Mouse (Mus musculus) midbrain, embryonic 10.5 days (tissue): ENCODE results near the gene Ccl27a. TPM values are rescaled to one million over a fixed set of nuclear protein-coding genes. Genes with fewer than 3 reads are reported as not detected.
"Not testable (repeated sequence)": the region's sequence is repeated elsewhere in the genome, so short reads cannot be mapped to it uniquely, and the experiment has no call there.

Source experiments
- DNase-seq: peaks from one replicate; pipeline ENCODE4 v3.0.0-alpha.2; 2017; ENCODE audit warnings: low spot score
- H3K27ac ChIP-seq: fragments of 300-500 bp; sonication (generic); replicated peaks from 2 replicates; pipeline ENCODE4 v1.5.1; 2016; ENCODE audit warnings: mild to moderate bottlenecking
- H3K27me3 ChIP-seq: fragments of 300-500 bp; sonication (generic); 2 replicates; pipeline ENCODE4 v1.6.1; 2016; ENCODE audit warnings: low read depth, mild to moderate bottlenecking; ENCODE audit not compliant: poor library complexity, severe bottlenecking
- H3K36me3 ChIP-seq: fragments of 300-500 bp; sonication (generic); 2 replicates; pipeline ENCODE4 v1.6.1; 2016; ENCODE audit warnings: mild to moderate bottlenecking, moderate library complexity
- H3K4me1 ChIP-seq: fragments of 300-500 bp; sonication (generic); 2 replicates; pipeline ENCODE4 v1.6.1; 2016
- H3K4me3 ChIP-seq: fragments of 300-500 bp; sonication (generic); 2 replicates; pipeline ENCODE4 v1.5.1; 2016; ENCODE audit warnings: mild to moderate bottlenecking, moderate library complexity
- H3K9me3 ChIP-seq: fragments of 300-500 bp; sonication (generic); replicated peaks from 2 replicates; pipeline ENCODE4 v1.6.1; 2016; ENCODE audit warnings: mild to moderate bottlenecking
- WGBS: fragments of 180-500 bp; shearing (Covaris S2); methylation state at CpG from one replicate; pipeline ENCODE4 v1.1.7; 2016; 5-methylcytosine and 5-hydroxymethylcytosine counted together
- polyA plus RNA-seq: library from polyadenylated mRNA; unstranded; fragments of >200 nt; fragmentation: Nextera tagmentation; extraction: Ambion mirVana; gene quantifications from 2 replicates; pipeline ENCODE4 v1.2.1, GENCODE M21; 2016

The Ccl27a gene
- 52.4 and 67.6 TPM in 2 replicates for polyA plus RNA-seq

- under 1% methylated on average over 13 of the region's 14 CpGs for WGBS
- H3K4me1 ChIP-seq, H3K9me3 ChIP-seq, H3K36me3 ChIP-seq, H3K27me3 ChIP-seq: not testable (repeated sequence)
- peak within 1 kb of the TSS; percentile 57 for H3K4me3 ChIP-seq
- H3K27ac ChIP-seq = peak within 1 kb of the TSS; percentile 74
- DNase-seq = peak; percentile 82
Observed at GRCm38 (mm10) chr4:41774002-41774401, at the start of gene Ccl27a. Ccl27a (minus strand) TSS chr4:41774247.

GRCm38 (mm10) chr4:41783197-41783596 is 9.2 kb upstream of the Ccl27a start:
- H3K9me3 ChIP-seq, H3K27me3 ChIP-seq, H3K4me3 ChIP-seq, DNase-seq, H3K36me3 ChIP-seq, H3K27ac ChIP-seq: not testable (repeated sequence)
- peaks cover 15% of the 10 kb centered on the region for H3K4me1 ChIP-seq
- 41% methylated on average over 3 of the region's 3 CpGs for WGBS

- WGBS = 13% methylated on average over 4 of the region's 4 CpGs
- not testable (repeated sequence) for H3K9me3 ChIP-seq, H3K36me3 ChIP-seq, H3K4me3 ChIP-seq, H3K27me3 ChIP-seq
- DNase-seq = peak; percentile 51
- Histone ChIP-seq H3K27ac (0 out of 2 replicates have a peak overlapping the region, but pooled peaks have one; percentile 42), H3K4me1 (peaks cover 15% of the 10 kb centered on the region)
Observed at GRCm38 (mm10) chr4:41782711-41783110, 8.7 kb upstream of the Ccl27a start.

- H3K36me3 ChIP-seq, DNase-seq, H3K27me3 ChIP-seq, H3K9me3 ChIP-seq: not testable (repeated sequence)
- Histone ChIP-seq H3K27ac (0 out of 2 replicates have a peak overlapping the region, but pooled peaks have one; percentile 13), H3K4me3 (0 out of 2 replicates have a peak overlapping the region, but pooled peaks have one; percentile 9), H3K4me1 (peaks cover 15% of the 10 kb centered on the region)
- 19% methylated on average over 16 of the region's 21 CpGs for WGBS
Observed at GRCm38 (mm10) chr4:41781748-41782485, 7.9 kb upstream of the Ccl27a start.

GRCm38 (mm10) chr4:41781271-41781670 is 7.2 kb upstream of the Ccl27a start:
- H3K36me3 ChIP-seq, H3K27me3 ChIP-seq, H3K9me3 ChIP-seq, H3K27ac ChIP-seq, H3K4me3 ChIP-seq, DNase-seq: not testable (repeated sequence)
- peaks cover 15% of the 10 kb centered on the region for H3K4me1 ChIP-seq
- WGBS = 20% methylated on average over 9 of the region's 9 CpGs

- H3K4me1 ChIP-seq, H3K4me3 ChIP-seq: not testable (repeated sequence)
- 85% methylated on average over 1 of the region's 1 CpGs for WGBS
Observed at GRCm38 (mm10) chr4:41775840-41776239, 1.8 kb upstream of the Ccl27a start.

GRCm38 (mm10) chr4:41774506-41774905 is 459 bp upstream of the Ccl27a start:
- H3K9me3 ChIP-seq, H3K27me3 ChIP-seq, H3K36me3 ChIP-seq, DNase-seq, H3K4me1 ChIP-seq: not testable (repeated sequence)
- H3K4me3 ChIP-seq = peak overlapping the region; percentile 48
- 55% methylated on average over 3 of the region's 3 CpGs for whole genome bisulfite sequencing
- peak overlapping the region; percentile 52; the same call in 1 of the 2 replicates for H3K27ac ChIP-seq

More at GRCm38 (mm10) chr4:41775840-41776239, 1.8 kb upstream of the Ccl27a start:
- H3K27me3 ChIP-seq, H3K9me3 ChIP-seq, H3K36me3 ChIP-seq, DNase-seq, H3K27ac ChIP-seq: not testable (repeated sequence)

- under 1% methylated on average over 24 of the region's 25 CpGs for whole genome bisulfite sequencing
- H3K27ac ChIP-seq = peak overlapping the region; percentile 74
- H3K27me3 ChIP-seq, H3K4me1 ChIP-seq, H3K9me3 ChIP-seq, H3K36me3 ChIP-seq: not testable (repeated sequence)
- peak overlapping the region; percentile 57 for H3K4me3 ChIP-seq
- peak; percentile 55 for DNase-seq
Observed at GRCm38 (mm10) chr4:41773502-41773901, 545 bp downstream of the Ccl27a start.

GRCm38 (mm10) chr4:41772946-41773345 is 1.1 kb downstream of the Ccl27a start:
- not testable (repeated sequence) for H3K27me3 ChIP-seq, H3K36me3 ChIP-seq, H3K4me1 ChIP-seq, DNase-seq, H3K27ac ChIP-seq, H3K9me3 ChIP-seq
- WGBS = 4% methylated on average over 9 of the region's 16 CpGs
- peak overlapping the region; percentile 44 for H3K4me3 ChIP-seq

- H3K4me3 ChIP-seq, H3K36me3 ChIP-seq, H3K27me3 ChIP-seq, H3K27ac ChIP-seq, DNase-seq, H3K4me1 ChIP-seq, H3K9me3 ChIP-seq: not testable (repeated sequence)
- 88% methylated on average over 10 of the region's 10 CpGs for WGBS
Observed at GRCm38 (mm10) chr4:41767301-41767700, 6.7 kb downstream of the Ccl27a start.

GRCm38 (mm10) chr4:41763176-41763575 is 10.9 kb downstream of the Ccl27a start:
- H3K27me3 ChIP-seq, H3K4me3 ChIP-seq, DNase-seq, H3K9me3 ChIP-seq, H3K36me3 ChIP-seq, H3K27ac ChIP-seq: not testable (repeated sequence)
- peaks cover 35% of the 10 kb centered on the region for H3K4me1 ChIP-seq
- WGBS = 81% methylated on average over 5 of the region's 6 CpGs

- H3K4me3 ChIP-seq = peak overlapping the region; percentile 24
- H3K4me1 ChIP-seq = peaks cover 35% of the 10 kb centered on the region
- DNase-seq, H3K9me3 ChIP-seq, H3K27me3 ChIP-seq, H3K36me3 ChIP-seq: not testable (repeated sequence)
- H3K27ac ChIP-seq = peak overlapping the region; percentile 84; the same call in 1 of the 2 replicates
- WGBS = 47% methylated on average over 8 of the region's 8 CpGs
Observed at GRCm38 (mm10) chr4:41762688-41763114, 11.3 kb downstream of the Ccl27a start.

GRCm38 (mm10) chr4:41762099-41762687 is 11.9 kb downstream of the Ccl27a start:
- 33% methylated on average over 8 of the region's 8 CpGs for WGBS
- Histone ChIP-seq H3K9me3 (no peaks in the 10 kb centered on the region), H3K27me3 (no peaks in the 10 kb centered on the region), H3K4me1 (peaks cover 35% of the 10 kb centered on the region), H3K27ac (peak overlapping the region; percentile 84), H3K36me3 (no peaks in the 10 kb centered on the region), H3K4me3 (peak overlapping the region; percentile 24)
- DNase-seq = no peak
